Comparison of ENCODE assay signal across 13 mouse cellular contexts in the genomic region with DNA sequence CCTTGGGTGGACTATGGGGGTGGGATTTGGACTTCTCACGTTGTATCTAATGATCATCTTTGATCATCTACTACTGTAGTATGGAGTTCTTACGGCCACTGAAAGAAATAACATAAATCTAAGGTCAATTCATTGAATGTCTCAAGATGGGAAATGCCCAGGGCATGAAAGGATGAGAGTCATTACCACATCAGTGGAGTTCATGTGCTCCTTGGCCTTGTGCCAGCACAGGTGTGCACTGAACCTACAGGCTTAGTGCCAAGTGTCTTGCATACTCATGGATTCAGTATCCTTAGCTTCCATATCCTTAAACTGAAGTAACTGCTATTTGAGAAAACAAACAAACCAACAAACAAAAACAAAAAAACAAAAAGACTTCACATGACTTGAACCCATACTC.
DNase-seq lines count a peak whose midpoint lies in the region.
"Had no signal": no experiment of that assay in that cellular context is flagged by ENCODE, and none has a peak within 500 bp of the region (broad histone marks: within the 10 kb centered on the region; RNA-seq: fewer than 3 reads in every experiment).

No protein-coding gene starts in this region.

- DNase-seq in heart, adult 11 months, result peak; percentile 67
- DNase-seq in heart, adult 8-10 months (ENCODE audit: low spot score), result no peak
- peak; percentile 77 for DNase-seq in fat pad, adult 2 months (ENCODE audit: extremely low read depth, low read depth, low spot score)
- peak; percentile 81 for DNase-seq in gonadal fat pad, adult 2 months (ENCODE audit: low read depth)
- DNase-seq in left cerebral cortex, adult 8-10 months (ENCODE audit: low spot score in 2 of 2), result no peak
- DNase-seq: adrenal gland, adult 8-10 months; adrenal gland, postnatal 14 days; adrenal gland, postnatal 36 days; cerebellum, adult 11-12 months; cerebellum, adult 2 months; cerebellum, adult 9-10 months; cerebellum, postnatal 10 days; cerebellum, postnatal 25 days had no signal

Comparison
In these comparisons a context has a peak if more than half of its experiments do, and no peak if none do; other contexts are left out.
1. DNase-seq: peak in heart, adult 11 months (single experiment), fat pad, adult 2 months (single experiment) and gonadal fat pad, adult 2 months (single experiment); none in heart, adult 8-10 months (single experiment) and left cerebral cortex, adult 8-10 months (0 of 2).